Mouse (Mus musculus): ENCODE measurements at regions not wholly inside any gene's neighbourhood (a gene's known extent, or its start where the extent isn't known, plus 50 kb on each side); places are given as distances from the start of the nearest gene placed in this dataset.

GRCm38 (mm10) chr7:52911279-52911678 is 895.8 kb upstream of the 1700015G11Rik start:
- TF ChIP-seq CTCF (IDR thresholded peaks at IDR 0.05; ENCODE audit: control insufficient read depth, insufficient read depth, insufficient replicate concordance, low read depth, low read length) (no peak), POLR2A (IDR thresholded peaks at IDR 0.05; ENCODE audit: control insufficient read depth, low read depth, low read length) (no peak)

All from testis, adult 2 months (tissue).